Mouse (Mus musculus): ENCODE data around the gene Col4a2.
"Not testable (repeated sequence)": the region's sequence is repeated elsewhere in the genome, so short reads cannot be mapped to it uniquely, and the experiment has no call there.

Gene Col4a2

DNA sequence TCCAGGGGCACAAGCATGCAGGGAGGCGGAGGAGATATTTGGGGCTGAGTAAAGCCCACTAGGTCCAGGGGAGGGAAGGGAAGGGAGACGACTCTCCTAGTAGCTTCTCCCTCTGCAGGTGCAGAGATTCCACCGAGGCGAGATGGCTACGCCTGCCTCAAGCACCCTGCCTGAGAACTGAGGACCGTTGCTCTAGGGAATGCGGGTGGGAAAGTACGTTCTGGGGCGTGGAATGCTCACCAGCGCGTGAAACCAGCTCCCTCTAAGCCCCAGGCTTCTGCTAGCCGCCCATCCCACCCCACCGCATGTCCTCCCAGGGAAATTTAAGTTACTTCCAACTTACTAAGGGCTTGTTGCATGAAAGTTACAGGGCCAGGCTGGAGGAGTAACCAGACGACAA lies 167.0 kb downstream of the Col4a2 start:
- DNase-seq (ENCODE audit: low read depth, low spot score): no peak

- DNase-seq (ENCODE audit: low read depth, low spot score): no peak
These were observed 169.3 kb downstream of the Col4a2 start for GRCm38 (mm10) chr8:11481876-11482275.

- no peak for DNase-seq (ENCODE audit: low read depth, low spot score)
These were observed 169.9 kb downstream of the Col4a2 start for GRCm38 (mm10) chr8:11482537-11482936.

GRCm38 (mm10) chr8:11486142-11486541 lies 173.5 kb downstream of the Col4a2 start:
- DNase-seq (ENCODE audit: low read depth, low spot score): peak; percentile 76

DNA sequence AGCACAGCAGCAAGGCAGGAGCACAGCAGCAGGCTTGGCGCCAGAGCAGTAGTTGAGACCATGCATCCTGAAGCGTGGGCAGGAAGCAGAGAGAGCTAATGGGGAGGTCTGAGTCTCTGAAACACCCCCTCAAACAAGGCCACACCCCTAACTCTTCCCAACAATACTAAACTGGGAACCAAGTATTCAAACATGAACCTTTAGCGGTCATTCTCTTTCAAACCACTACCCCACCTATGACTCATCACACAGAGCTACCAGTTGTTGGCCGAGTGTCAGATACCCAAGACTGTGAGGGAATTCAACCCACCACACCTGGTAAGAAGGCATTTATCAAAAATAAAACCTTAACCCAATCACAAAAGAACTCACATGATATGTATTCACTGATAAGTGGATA lies 174.6 kb downstream of the Col4a2 start:
- DNase-seq (ENCODE audit: low read depth, low spot score): no peak

- not testable (repeated sequence) for DNase-seq (ENCODE audit: low read depth, low spot score)
These were observed 179.7 kb downstream of the Col4a2 start for GRCm38 (mm10) chr8:11492340-11492739.

GRCm38 (mm10) chr8:11497017-11497990 lies 184.7 kb downstream of the Col4a2 start, which contains the start of gene Naxd:
Gene Naxd, plus strand, starts transcription at chr8:11497506.
- peak; percentile 91 for DNase-seq (ENCODE audit: low read depth, low spot score)

- no peak for DNase-seq (ENCODE audit: low read depth, low spot score)
These were observed 185.7 kb downstream of the Col4a2 start for GRCm38 (mm10) chr8:11498281-11498680.

Measured in mesoderm, embryonic 11.5 days (tissue).